Mouse (Mus musculus) kidney, postnatal 0 days (tissue): ENCODE data around the gene Osbpl3. TPM values are rescaled to one million over a fixed set of nuclear protein-coding genes. Genes with fewer than 3 reads are reported as not detected.

Experiments used
- ATAC-seq: fragments of 200-750 bp; cut with Nextera tagmentation; replicated peaks from 2 replicates; pipeline ENCODE4 v1.8.0; 2017; ENCODE audit warnings: low read depth, moderate number of reproducible peaks, moderate TSS enrichment, moderate library complexity; ENCODE audit not compliant: low FRiP score
- DNase-seq: peaks from one replicate; pipeline ENCODE4 v3.0.0-alpha.2; 2016; ENCODE audit warnings: low spot score
- H3K27ac ChIP-seq: fragments of 300-500 bp; sonication (generic); 2 replicates; pipeline ENCODE4 v1.5.1; 2014; ENCODE audit warnings: mild to moderate bottlenecking
- H3K27me3 ChIP-seq: fragments of 300-500 bp; sonication (generic); 2 replicates; pipeline ENCODE4 v1.6.1; 2014; ENCODE audit warnings: low read length, mixed read lengths; ENCODE audit not compliant: insufficient read depth
- H3K36me3 ChIP-seq: fragments of 300-500 bp; sonication (generic); 2 replicates; pipeline ENCODE4 v1.6.1; 2014; ENCODE audit warnings: low read length, mixed read lengths; ENCODE audit not compliant: insufficient read depth
- H3K4me1 ChIP-seq: fragments of 300-500 bp; sonication (generic); replicated peaks from 2 replicates; pipeline ENCODE4 v1.6.1; 2014; ENCODE audit warnings: antibody characterized with exemption, low read length, mixed read lengths; ENCODE audit not compliant: insufficient read depth
- H3K4me2 ChIP-seq: fragments of 300-500 bp; sonication (generic); 2 replicates; pipeline ENCODE4 v1.6.1; 2014; ENCODE audit warnings: mild to moderate bottlenecking, low read length, moderate library complexity, mixed read lengths
- H3K4me3 ChIP-seq: fragments of 300-500 bp; sonication (generic); replicated peaks from 2 replicates; pipeline ENCODE4 v1.5.1; 2014; ENCODE audit warnings: low read depth, low read length
- H3K9ac ChIP-seq: fragments of 300-500 bp; sonication (generic); 2 replicates; pipeline ENCODE4 v1.6.1; 2014; ENCODE audit warnings: low read depth, low read length
- H3K9me3 ChIP-seq: fragments of 300-500 bp; sonication (generic); replicated peaks from 2 replicates; pipeline ENCODE4 v1.6.1; 2016; ENCODE audit warnings: low read length, inconsistent platforms, mixed read lengths
- CTCF ChIP-seq: IDR thresholded peaks from 2 replicates; pipeline ENCODE4 v1.5.1; 2016; ENCODE audit warnings: antibody characterized with exemption, low read depth, mild to moderate bottlenecking, moderate library complexity
- WGBS: fragments of 180-500 bp; shearing (Covaris S2); extraction: QIAGEN DNeasy Blood & Tissue Kit; methylation state at CpG from one replicate; pipeline ENCODE4 v1.1.7; 2014; 5-methylcytosine and 5-hydroxymethylcytosine counted together
- polyA plus RNA-seq: library from polyadenylated mRNA; unstranded; fragments of >200 nt; fragmentation: Nextera tagmentation; extraction: Ambion mirVana; gene quantifications from 2 replicates; pipeline ENCODE4 v1.2.1, GENCODE M21; 2015

Osbpl3 gene
- polyA plus RNA-seq, 1 experiment from 2014 or later, result 17.4 TPM

DNA sequence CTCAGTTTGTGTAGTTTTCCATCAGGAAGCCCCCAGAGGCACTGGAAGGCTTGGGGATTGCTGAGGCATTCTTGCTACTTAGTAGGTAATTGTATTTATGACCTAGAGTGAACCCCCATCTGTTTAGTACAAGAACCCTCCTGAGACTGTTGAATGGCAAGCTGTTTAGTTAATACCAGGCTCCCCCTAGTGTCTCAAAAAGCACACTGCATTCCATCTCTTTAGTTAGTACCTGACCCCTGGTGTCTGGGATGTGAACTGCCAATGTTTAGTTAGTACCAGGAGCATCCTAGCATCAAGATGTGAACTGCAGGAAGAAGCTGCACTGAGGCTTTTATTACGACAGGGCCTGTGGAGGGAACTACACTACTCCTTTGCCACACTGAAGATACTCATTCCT lies 161.9 kb downstream of the Osbpl3 start:
- peak; percentile 100 for TF ChIP-seq CTCF
- WGBS, result 29% methylated on average over 1 of the region's 1 CpGs
- H3K4me1 ChIP-seq, result no peaks in the 10 kb centered on the region
- no peak overlapping the region for H3K4me2 ChIP-seq
- H3K4me3 ChIP-seq, result no peak overlapping the region
- no peaks in the 10 kb centered on the region for H3K27me3 ChIP-seq
- H3K9ac ChIP-seq, result no peak overlapping the region
- no peaks in the 10 kb centered on the region for H3K9me3 ChIP-seq
- no peak overlapping the region for H3K27ac ChIP-seq
- DNase-seq (peak; percentile 96), ATAC-seq (peak; percentile 66)
- 0 out of 2 replicates have a peak, but pooled peaks cover 7% of the 10 kb centered on the region for H3K36me3 ChIP-seq

DNA sequence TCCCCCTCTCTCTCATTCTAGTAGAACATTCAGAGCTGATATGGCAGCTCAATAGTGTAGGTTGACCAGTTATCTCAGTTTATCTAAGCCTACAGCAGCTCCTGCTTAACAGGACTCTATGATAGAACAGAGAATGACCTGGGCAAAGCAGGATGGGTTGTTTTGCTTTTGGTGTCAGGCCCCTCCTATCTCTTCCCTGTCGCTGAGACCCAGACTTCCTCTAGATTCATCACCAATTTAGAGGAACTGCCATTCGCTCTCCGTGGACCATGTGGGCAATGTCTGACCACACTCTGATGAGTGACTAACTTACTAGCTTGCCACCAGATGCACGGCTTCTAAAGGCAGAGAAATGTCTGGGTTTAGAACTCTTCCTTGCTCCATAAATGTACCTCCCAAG lies 164.4 kb downstream of the Osbpl3 start:
- 85% methylated on average over 4 of the region's 4 CpGs for WGBS
- Histone ChIP-seq H3K27me3 (no peaks in the 10 kb centered on the region), H3K27ac (no peak overlapping the region), H3K4me3 (no peak overlapping the region), H3K36me3 (0 out of 2 replicates have a peak, but pooled peaks cover 3% of the 10 kb centered on the region), H3K9me3 (no peaks in the 10 kb centered on the region), H3K9ac (no peak overlapping the region), H3K4me1 (no peaks in the 10 kb centered on the region), H3K4me2 (no peak overlapping the region)
- ATAC-seq (no peak), DNase-seq (no peak)
- TF ChIP-seq CTCF, result no peak

GRCm38 (mm10) chr6:50286881-50287280 lies 169.1 kb downstream of the Osbpl3 start:
- ATAC-seq, result no peak
- H3K4me1 ChIP-seq, result no peaks in the 10 kb centered on the region

DNA sequence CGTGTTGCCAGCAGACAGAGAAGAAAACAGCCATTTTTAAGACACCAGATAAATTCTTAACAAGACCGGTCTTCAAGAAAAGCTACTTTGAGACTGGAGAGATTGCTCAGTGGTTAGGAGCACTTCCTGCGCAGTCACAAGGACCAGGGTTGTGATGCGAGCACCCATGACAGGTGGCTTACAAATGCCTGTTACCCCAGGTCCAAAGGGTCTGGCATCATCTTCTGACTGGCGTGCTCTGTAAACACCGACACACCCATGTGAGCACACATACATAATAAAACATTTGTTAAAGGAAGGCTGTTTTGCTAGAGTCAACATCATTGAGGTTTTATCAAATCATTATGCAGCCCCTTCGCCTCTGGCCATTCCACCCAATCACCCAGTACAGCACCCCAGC lies 176.4 kb downstream of the Osbpl3 start:
- H3K36me3 ChIP-seq, result no peaks in the 10 kb centered on the region
- ATAC-seq (no peak), DNase-seq (no peak)
- no peaks in the 10 kb centered on the region for H3K9me3 ChIP-seq
- H3K4me3 ChIP-seq, result no peak overlapping the region
- no peak overlapping the region for H3K27ac ChIP-seq
- no peak overlapping the region for H3K9ac ChIP-seq
- TF ChIP-seq CTCF, result no peak
- 86% methylated on average over 7 of the region's 7 CpGs for WGBS
- no peak overlapping the region for H3K4me2 ChIP-seq
- H3K4me1 ChIP-seq, result no peaks in the 10 kb centered on the region
- H3K27me3 ChIP-seq, result no peaks in the 10 kb centered on the region

More at GRCm38 (mm10) chr6:50286881-50287280, 169.1 kb downstream of the Osbpl3 start:
- H3K4me3 ChIP-seq, result no peak overlapping the region
- H3K27ac ChIP-seq, result no peak overlapping the region
- DNase-seq, result no peak
- no peak overlapping the region for H3K4me2 ChIP-seq
- H3K27me3 ChIP-seq, result no peaks in the 10 kb centered on the region
- no peaks in the 10 kb centered on the region for H3K36me3 ChIP-seq
- 91% methylated on average over 3 of the region's 3 CpGs for WGBS
- TF ChIP-seq CTCF, result no peak
- no peaks in the 10 kb centered on the region for H3K9me3 ChIP-seq
- H3K9ac ChIP-seq, result no peak overlapping the region

- ATAC-seq, result no peak
- H3K4me2 ChIP-seq, result no peak overlapping the region
- TF ChIP-seq CTCF, result no peak
- no peaks in the 10 kb centered on the region for H3K4me1 ChIP-seq
- no peaks in the 10 kb centered on the region for H3K27me3 ChIP-seq
- H3K9me3 ChIP-seq, result no peaks in the 10 kb centered on the region
- 79% methylated on average over 4 of the region's 4 CpGs for WGBS
- no peak overlapping the region for H3K27ac ChIP-seq
- no peak for DNase-seq
- H3K36me3 ChIP-seq, result no peaks in the 10 kb centered on the region
- no peak overlapping the region for H3K9ac ChIP-seq
- H3K4me3 ChIP-seq, result no peak overlapping the region
Measured at GRCm38 (mm10) chr6:50273947-50274346, 182.1 kb downstream of the Osbpl3 start.

DNA sequence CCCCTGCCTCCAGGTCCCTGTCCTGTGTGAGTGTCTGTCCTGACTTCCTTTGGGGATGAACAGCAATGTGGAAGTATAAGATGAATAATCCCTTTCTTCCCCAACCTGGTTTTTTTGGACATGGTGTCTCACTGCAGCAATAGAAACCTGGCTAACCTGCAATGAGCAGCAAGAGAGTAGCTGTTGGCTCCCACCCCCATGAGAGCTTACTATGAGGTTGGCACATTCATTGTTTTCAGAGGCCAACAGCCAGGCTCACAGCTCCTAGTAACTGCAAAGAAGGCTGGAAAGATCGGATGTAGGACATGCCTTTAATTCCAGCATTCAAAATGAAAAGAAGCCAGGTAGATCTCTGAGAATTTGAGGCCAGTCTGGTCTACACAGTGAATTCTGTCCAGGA lies 182.6 kb downstream of the Osbpl3 start:
- no peak overlapping the region for H3K9ac ChIP-seq
- no peaks in the 10 kb centered on the region for H3K36me3 ChIP-seq
- 72% methylated on average over 1 of the region's 1 CpGs for WGBS
- no peak for DNase-seq
- no peak overlapping the region for H3K4me3 ChIP-seq
- ATAC-seq, result no peak
- no peaks in the 10 kb centered on the region for H3K9me3 ChIP-seq
- H3K4me2 ChIP-seq, result no peak overlapping the region
- no peak overlapping the region for H3K27ac ChIP-seq
- no peak for TF ChIP-seq CTCF
- H3K27me3 ChIP-seq, result no peaks in the 10 kb centered on the region
- H3K4me1 ChIP-seq, result no peaks in the 10 kb centered on the region

GRCm38 (mm10) chr6:50263670-50264069 lies 192.3 kb downstream of the Osbpl3 start, which contains the start of gene Gsdme:
Gsdme (minus strand) TSS chr6:50263862.
- TF ChIP-seq CTCF, result no peak
- ATAC-seq, result no peak
- 68% methylated on average over 6 of the region's 6 CpGs for WGBS
- Histone ChIP-seq H3K9ac (no peak within 1 kb of the TSS), H3K4me3 (no peak within 1 kb of the TSS), H3K27ac (no peak within 1 kb of the TSS), H3K27me3 (no peaks in the 10 kb centered on the region), H3K9me3 (no peaks in the 10 kb centered on the region), H3K36me3 (no peaks in the 10 kb centered on the region), H3K4me2 (no peak within 1 kb of the TSS), H3K4me1 (peaks cover 11% of the 10 kb centered on the region)
- DNase-seq, result no peak
